Mouse (Mus musculus): ENCODE measurements around the gene Tspan13. TPM values are rescaled to one million over a fixed set of nuclear protein-coding genes. Genes with fewer than 3 reads are reported as not detected.

Gene Tspan13
- polyA plus RNA-seq, 1 experiment from 2014 or later, result 249 TPM

DNA sequence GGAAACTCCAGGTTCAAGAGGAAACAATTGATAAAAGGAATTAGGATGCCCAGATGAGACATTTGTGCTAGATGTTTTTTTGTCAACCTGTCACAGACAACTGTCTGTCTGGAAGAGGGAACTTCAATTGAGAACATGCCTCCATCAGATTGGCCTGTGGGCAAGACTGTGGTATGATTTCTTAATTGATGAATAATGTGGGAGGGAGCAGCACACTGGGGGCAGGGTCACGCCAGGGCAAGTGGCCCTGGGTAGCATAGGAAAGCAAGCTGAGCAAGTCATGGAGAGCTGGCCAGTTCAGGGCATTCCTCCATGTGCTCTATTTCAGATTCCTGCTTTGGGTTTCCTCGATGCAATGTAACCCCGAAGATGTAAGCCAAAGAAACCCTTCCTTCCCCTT, 66.4 kb downstream of the Tspan13 start:
- Histone ChIP-seq H3K27me3 (replicated peaks; ENCODE audit: control insufficient read depth, insufficient read depth, low read length) (no peaks in the 10 kb centered on the region), H3K9ac (ENCODE audit: low read length) (no peak overlapping the region), H3K9me3 (replicated peaks; ENCODE audit: control insufficient read depth, low read length) (no peaks in the 10 kb centered on the region), H3K4me1 (ENCODE audit: control insufficient read depth, insufficient read depth, low read length) (no peaks in the 10 kb centered on the region; the same call in 1 of the 2 replicates), H3K27ac (ENCODE audit: low read depth, low read length) (no peak overlapping the region), H3K4me3 (ENCODE audit: low read depth, low read length) (no peak overlapping the region), H3K36me3 (ENCODE audit: control insufficient read depth, insufficient read depth, low read length) (no peaks in the 10 kb centered on the region), H3K4me2 (ENCODE audit: low read length) (no peak overlapping the region)
- no peak for ATAC-seq
- 95% methylated on average over 3 of the region's 3 CpGs for WGBS
- DNase-seq (ENCODE audit: low spot score), result no peak

- ATAC-seq (no peak), DNase-seq (ENCODE audit: low spot score) (no peak)
- WGBS, result 78% methylated on average over 7 of the region's 7 CpGs
- Histone ChIP-seq H3K36me3 (ENCODE audit: control insufficient read depth, insufficient read depth, low read length) (no peaks in the 10 kb centered on the region), H3K27me3 (replicated peaks; ENCODE audit: control insufficient read depth, insufficient read depth, low read length) (no peaks in the 10 kb centered on the region), H3K4me1 (ENCODE audit: control insufficient read depth, insufficient read depth, low read length) (no peaks in the 10 kb centered on the region), H3K9me3 (replicated peaks; ENCODE audit: control insufficient read depth, low read length) (no peaks in the 10 kb centered on the region), H3K4me3 (ENCODE audit: low read depth, low read length) (no peak overlapping the region), H3K9ac (ENCODE audit: low read length) (no peak overlapping the region), H3K4me2 (ENCODE audit: low read length) (no peak overlapping the region), H3K27ac (ENCODE audit: low read depth, low read length) (no peak overlapping the region)
Measured at GRCm38 (mm10) chr12:35966768-35967141, 75.5 kb downstream of the Tspan13 start.

- Histone ChIP-seq H3K27me3 (replicated peaks; ENCODE audit: control insufficient read depth, insufficient read depth, low read length) (no peaks in the 10 kb centered on the region), H3K9ac (ENCODE audit: low read length) (no peak overlapping the region), H3K27ac (ENCODE audit: low read depth, low read length) (no peak overlapping the region), H3K4me3 (ENCODE audit: low read depth, low read length) (no peak overlapping the region), H3K9me3 (replicated peaks; ENCODE audit: control insufficient read depth, low read length) (no peaks in the 10 kb centered on the region), H3K36me3 (ENCODE audit: control insufficient read depth, insufficient read depth, low read length) (no peaks in the 10 kb centered on the region), H3K4me1 (ENCODE audit: control insufficient read depth, insufficient read depth, low read length) (no peaks in the 10 kb centered on the region), H3K4me2 (ENCODE audit: low read length) (no peak overlapping the region)
- ATAC-seq, result no peak
- 69% methylated on average over 7 of the region's 7 CpGs for WGBS
- no peak for DNase-seq (ENCODE audit: low spot score)
Measured at GRCm38 (mm10) chr12:35966098-35966767, 76.1 kb downstream of the Tspan13 start.

Other genes starting within 250 kb of the Tspan13 start
- gene Agr3, start 116.9 kb downstream of the Tspan13 start, polyA plus RNA-seq (2014; fragmentation: Nextera tagmentation; extraction: Ambion mirVana), result not detected in 2 replicates
- not detected in 2 replicates for gene Agr2, start 49.6 kb downstream of the Tspan13 start, polyA plus RNA-seq (2014; fragmentation: Nextera tagmentation; extraction: Ambion mirVana)
- gene Ankmy2, start 114.6 kb upstream of the Tspan13 start, polyA plus RNA-seq (2014; fragmentation: Nextera tagmentation; extraction: Ambion mirVana), result 55.4 and 70.3 TPM in 2 replicates
- 541 and 574 TPM in 2 replicates for gene Bzw2, start 115.6 kb upstream of the Tspan13 start, polyA plus RNA-seq (2014; fragmentation: Nextera tagmentation; extraction: Ambion mirVana)
- gene Lrrc72, start 210.9 kb upstream of the Tspan13 start, polyA plus RNA-seq (2014; fragmentation: Nextera tagmentation; extraction: Ambion mirVana), result not detected in 2 replicates

Data from forebrain, embryonic 14.5 days (tissue).